Mouse (Mus musculus) ES-Bruce4 (cell line): ENCODE measurements at regions not wholly inside any gene's neighbourhood (a gene's known extent, or its start where the extent isn't known, plus 50 kb on each side); places are given as distances from the start of the nearest gene placed in this dataset.

ENCODE experiments used
- CTCF ChIP-seq: IDR thresholded peaks from one replicate; pipeline ENCODE4 v1.8.1; 2011; ENCODE audit warnings: low read depth, low read length
- EP300 ChIP-seq: IDR thresholded peaks from 2 replicates; pipeline ENCODE4 v1.6.1; 2011; ENCODE audit warnings: low read depth, low read length; ENCODE audit not compliant: insufficient read depth
- POLR2A ChIP-seq: IDR thresholded peaks from one replicate; pipeline ENCODE4 v1.8.1; 2011; ENCODE audit warnings: low read length; ENCODE audit not compliant: insufficient read depth

GRCm38 (mm10) chr2:133392298-133392697 is 159.7 kb upstream of the Bmp2 start:
- no peak for TF ChIP-seq CTCF
- no peak for TF ChIP-seq POLR2A
- no peak for TF ChIP-seq EP300
